Mouse (Mus musculus): ENCODE measurements around the gene Osbpl8. TPM values are rescaled to one million over a fixed set of nuclear protein-coding genes. Genes with fewer than 3 reads are reported as not detected.
A peak's percentile ranks its signal among the peaks of the same experiment; 100 is the strongest.
"Not testable (repeated sequence)": the region's sequence is repeated elsewhere in the genome, so short reads cannot be mapped to it uniquely, and the experiment has no call there.

Gene Osbpl8
- polyA plus RNA-seq, 1 experiment from 2014 or later: 7.7 TPM

DNA sequence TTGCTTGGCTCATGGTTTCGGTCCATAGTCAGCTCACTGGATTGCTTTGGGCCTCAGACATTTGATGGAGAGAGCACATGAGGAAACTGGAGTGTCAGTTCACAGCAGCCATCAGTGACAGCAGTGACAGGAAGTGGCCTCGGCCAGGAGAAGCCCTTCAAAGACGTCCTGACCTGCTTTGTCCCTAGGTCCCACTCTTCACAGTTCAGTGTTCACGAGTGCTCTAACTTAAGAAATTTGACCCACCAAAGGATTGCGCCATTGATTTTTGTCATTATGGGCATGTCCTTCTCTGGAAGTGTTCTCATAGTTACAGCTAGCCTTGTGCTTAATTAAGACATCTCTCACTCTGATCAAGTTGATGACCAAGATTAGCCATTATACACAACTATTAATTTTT is 34.2 kb downstream of the Osbpl8 start:
- not testable (repeated sequence) for ATAC-seq (ENCODE audit: insufficient read depth, low FRiP score, low read depth); H3K27ac ChIP-seq; H3K9me3 ChIP-seq; H3K4me2 ChIP-seq; H3K36me3 ChIP-seq; H3K27me3 ChIP-seq (replicated peaks); H3K9ac ChIP-seq; H3K4me1 ChIP-seq; H3K4me3 ChIP-seq (replicated peaks)
- WGBS: 73% methylated on average over 5 of the region's 5 CpGs

DNA sequence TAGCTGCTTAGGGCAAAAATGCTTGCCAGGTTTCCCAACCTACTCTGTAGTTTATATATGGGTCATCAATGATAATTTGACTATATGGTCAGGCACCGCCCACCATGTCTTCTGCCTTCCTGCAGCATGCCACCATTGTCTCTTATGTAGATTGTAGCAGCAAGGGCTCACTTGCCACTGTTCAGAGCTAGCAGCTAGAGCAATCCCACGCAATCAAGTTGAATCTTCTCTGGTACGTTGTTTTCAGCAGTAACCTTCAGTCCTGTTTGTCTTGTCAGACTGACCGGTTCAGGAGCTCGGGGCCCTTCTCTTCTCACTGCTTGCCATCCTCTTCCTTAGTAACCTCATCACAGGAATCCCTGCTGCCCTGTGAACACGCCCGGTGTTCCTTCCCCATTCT is 36.6 kb downstream of the Osbpl8 start:
- Histone ChIP-seq H3K4me2 (no peak overlapping the region), H3K36me3 (no peaks in the 10 kb centered on the region), H3K4me1 (no peaks in the 10 kb centered on the region), H3K4me3 (replicated peaks) (no peak overlapping the region), H3K9ac (no peak overlapping the region), H3K27ac (no peak overlapping the region), H3K27me3 (replicated peaks) (no peaks in the 10 kb centered on the region), H3K9me3 (no peaks in the 10 kb centered on the region)
- 80% methylated on average over 7 of the region's 7 CpGs for WGBS
- no peak for ATAC-seq (ENCODE audit: insufficient read depth, low FRiP score, low read depth)

DNA sequence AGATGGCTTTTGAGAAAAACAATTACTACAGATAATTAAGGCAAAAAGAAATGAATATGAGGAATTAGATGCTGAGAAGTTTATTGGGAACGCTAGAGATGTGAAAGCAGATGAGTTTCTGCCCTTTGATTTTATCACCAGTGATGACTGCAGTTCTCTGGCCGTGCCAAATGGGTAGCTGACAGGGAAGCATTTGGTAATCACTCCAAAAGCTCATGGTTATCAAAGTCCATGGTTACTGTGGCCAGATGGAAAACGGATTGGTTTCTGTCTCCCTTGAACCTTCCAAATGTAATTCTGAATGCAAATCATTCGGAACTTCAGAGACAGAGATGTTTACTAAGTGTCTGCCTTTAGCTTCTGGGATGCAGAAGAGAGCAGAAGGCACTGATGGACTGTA is 37.1 kb downstream of the Osbpl8 start:
- Histone ChIP-seq H3K9me3 (no peaks in the 10 kb centered on the region), H3K4me3 (replicated peaks) (no peak overlapping the region), H3K4me2 (no peak overlapping the region), H3K27me3 (replicated peaks) (no peaks in the 10 kb centered on the region), H3K27ac (no peak overlapping the region), H3K4me1 (no peaks in the 10 kb centered on the region), H3K9ac (no peak overlapping the region), H3K36me3 (no peaks in the 10 kb centered on the region)
- no peak for ATAC-seq (ENCODE audit: insufficient read depth, low FRiP score, low read depth)
- 62% methylated on average over 4 of the region's 4 CpGs for WGBS

DNA sequence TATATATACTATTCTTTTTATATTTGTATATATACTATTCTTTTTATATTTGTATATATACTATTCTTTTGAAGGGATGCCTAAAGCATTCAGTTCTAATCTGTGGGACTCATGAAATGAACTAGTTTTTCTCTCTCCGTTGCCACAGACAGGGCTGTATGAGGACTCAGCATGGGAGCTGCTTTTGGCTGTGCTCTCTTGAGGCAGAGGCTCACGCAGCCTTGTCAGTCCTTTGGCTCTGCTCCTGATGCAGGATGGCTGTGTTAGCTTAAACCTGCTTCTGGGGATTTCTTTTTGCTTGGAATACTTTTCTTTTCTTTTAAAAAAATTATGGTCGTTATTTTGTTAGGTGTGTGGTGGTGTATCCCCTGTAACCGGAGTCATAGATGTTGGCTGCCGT is 39.5 kb downstream of the Osbpl8 start:
- no peak overlapping the region for H3K9ac ChIP-seq
- no peaks in the 10 kb centered on the region for H3K9me3 ChIP-seq
- no peaks in the 10 kb centered on the region for H3K4me1 ChIP-seq
- no peaks in the 10 kb centered on the region for H3K27me3 ChIP-seq (replicated peaks)
- ATAC-seq (ENCODE audit: insufficient read depth, low FRiP score, low read depth): no peak
- 75% methylated on average over 5 of the region's 5 CpGs for WGBS
- no peak overlapping the region for H3K4me2 ChIP-seq
- H3K36me3 ChIP-seq: no peaks in the 10 kb centered on the region
- H3K4me3 ChIP-seq (replicated peaks): no peak overlapping the region
- H3K27ac ChIP-seq: no peak overlapping the region

DNA sequence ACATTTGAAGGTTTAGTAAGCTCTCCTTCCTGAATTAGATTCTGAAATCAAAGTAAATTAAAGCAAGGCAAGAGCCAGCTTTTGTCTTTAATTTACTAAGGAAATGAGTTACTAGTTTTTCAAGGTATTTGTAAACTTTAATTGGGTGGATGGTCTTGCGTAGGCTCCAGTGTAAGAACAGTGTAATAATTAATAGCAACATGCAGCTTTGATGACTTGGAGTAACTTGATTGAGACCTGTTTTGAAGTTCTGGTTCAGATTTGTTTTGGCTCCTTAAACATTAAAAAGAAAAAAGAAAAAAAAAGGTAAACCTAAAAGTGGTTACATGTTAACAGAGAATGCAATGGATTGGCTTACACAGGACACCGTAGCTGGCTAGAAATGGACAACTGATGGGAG is 40.9 kb downstream of the Osbpl8 start:
- Histone ChIP-seq H3K9me3 (no peaks in the 10 kb centered on the region), H3K4me2 (no peak overlapping the region), H3K27me3 (replicated peaks) (no peaks in the 10 kb centered on the region), H3K9ac (no peak overlapping the region), H3K36me3 (no peaks in the 10 kb centered on the region), H3K4me1 (no peaks in the 10 kb centered on the region), H3K4me3 (replicated peaks) (no peak overlapping the region), H3K27ac (no peak overlapping the region)
- 96% methylated on average over 2 of the region's 2 CpGs for WGBS
- no peak for ATAC-seq (ENCODE audit: insufficient read depth, low FRiP score, low read depth)

DNA sequence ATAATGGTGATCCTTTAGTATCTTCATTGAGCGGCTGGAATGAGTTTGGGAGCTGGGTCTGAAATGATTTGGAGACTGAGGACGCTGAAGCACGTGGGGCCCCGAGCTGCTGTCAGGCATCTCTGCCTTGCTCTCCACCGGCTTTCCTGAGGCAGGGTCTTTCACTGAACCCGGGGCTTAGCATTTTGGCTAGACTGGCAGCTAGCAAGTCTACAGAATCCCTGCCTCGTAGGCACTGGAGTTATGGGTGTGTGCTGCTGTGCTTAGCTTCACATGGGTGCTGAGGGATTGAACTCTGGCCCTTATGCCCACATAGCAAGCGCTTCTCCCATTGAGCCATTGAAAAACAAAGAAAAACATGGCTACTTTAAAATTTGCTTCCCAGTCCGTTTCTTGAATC is 42.8 kb downstream of the Osbpl8 start:
- WGBS: 79% methylated on average over 9 of the region's 9 CpGs
- Histone ChIP-seq H3K36me3 (no peaks in the 10 kb centered on the region), H3K9ac (no peak overlapping the region), H3K4me2 (no peak overlapping the region), H3K4me1 (no peaks in the 10 kb centered on the region), H3K4me3 (replicated peaks) (no peak overlapping the region), H3K27me3 (replicated peaks) (no peaks in the 10 kb centered on the region), H3K9me3 (no peaks in the 10 kb centered on the region), H3K27ac (no peak overlapping the region)
- no peak for ATAC-seq (ENCODE audit: insufficient read depth, low FRiP score, low read depth)

DNA sequence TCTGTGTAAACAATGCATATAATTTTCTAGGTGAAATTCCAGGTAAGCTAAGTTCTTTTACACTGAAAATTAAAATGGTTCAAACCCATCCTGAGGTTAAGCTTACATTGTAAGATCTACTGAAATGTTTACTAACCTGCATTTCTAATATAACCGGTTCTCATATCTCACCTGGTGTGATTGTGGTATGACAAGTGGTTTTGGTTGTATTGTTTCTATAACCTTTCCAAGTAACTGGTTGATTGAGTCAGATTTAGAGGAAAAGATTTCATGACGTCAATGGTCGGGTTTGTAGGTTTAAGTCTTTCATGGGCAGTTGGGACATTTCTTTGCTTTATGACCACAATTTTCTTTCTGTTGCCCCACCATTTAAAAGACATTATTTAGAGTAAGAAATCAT is 49.5 kb downstream of the Osbpl8 start:
- no peaks in the 10 kb centered on the region for H3K27me3 ChIP-seq (replicated peaks)
- H3K27ac ChIP-seq: no peak overlapping the region
- no peak overlapping the region for H3K4me2 ChIP-seq
- H3K4me3 ChIP-seq (replicated peaks): no peak overlapping the region
- WGBS: 67% methylated on average over 3 of the region's 3 CpGs
- no peaks in the 10 kb centered on the region for H3K36me3 ChIP-seq
- ATAC-seq (ENCODE audit: insufficient read depth, low FRiP score, low read depth): no peak
- no peak overlapping the region for H3K9ac ChIP-seq
- no peaks in the 10 kb centered on the region for H3K9me3 ChIP-seq
- no peaks in the 10 kb centered on the region for H3K4me1 ChIP-seq

DNA sequence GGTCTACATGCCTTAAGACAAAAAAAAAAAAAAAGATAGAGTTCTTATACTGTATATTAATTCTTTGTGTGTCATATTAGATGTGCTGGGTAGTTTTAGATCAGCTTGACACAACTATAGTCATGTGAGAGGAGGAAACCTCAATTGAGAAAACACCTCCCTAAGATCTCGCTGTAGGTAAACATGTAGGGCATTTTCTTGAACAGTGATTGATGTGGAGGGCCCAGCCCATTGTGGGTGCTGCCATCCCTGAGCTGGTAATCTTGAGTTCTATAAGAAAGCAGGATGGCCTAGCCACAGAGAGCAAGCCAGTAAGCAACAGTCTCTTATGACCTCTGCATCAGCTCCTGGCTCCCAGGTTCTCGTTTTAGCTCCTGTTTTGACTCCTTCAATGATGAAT is 50.1 kb downstream of the Osbpl8 start:
- Histone ChIP-seq H3K9ac (no peak overlapping the region), H3K27ac (no peak overlapping the region), H3K27me3 (replicated peaks) (no peaks in the 10 kb centered on the region), H3K4me1 (no peaks in the 10 kb centered on the region), H3K9me3 (no peaks in the 10 kb centered on the region), H3K4me3 (replicated peaks) (no peak overlapping the region), H3K36me3 (no peaks in the 10 kb centered on the region), H3K4me2 (no peak overlapping the region)
- 45% methylated on average over 2 of the region's 2 CpGs for WGBS
- ATAC-seq (ENCODE audit: insufficient read depth, low FRiP score, low read depth): no peak

DNA sequence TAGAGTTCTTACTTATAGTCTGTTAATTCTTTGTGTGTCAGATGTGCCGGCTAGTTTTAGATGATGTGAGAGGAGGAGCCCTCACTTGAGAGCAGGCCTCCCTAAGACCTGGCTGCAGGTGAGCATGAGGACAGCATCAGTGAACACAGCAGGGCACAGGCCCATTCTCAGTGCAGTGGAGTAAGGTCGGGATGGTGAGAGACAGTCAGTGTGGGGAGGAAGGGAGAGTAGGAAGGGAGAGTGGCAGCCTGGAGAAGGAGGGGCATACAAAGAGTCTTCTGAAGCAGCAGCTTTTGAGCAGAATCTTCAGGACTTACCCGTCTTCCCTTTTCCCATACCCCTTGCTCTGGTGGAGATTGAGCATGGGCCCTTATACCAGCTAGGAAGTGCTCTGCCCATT is 51.0 kb downstream of the Osbpl8 start:
- 70% methylated on average over 3 of the region's 3 CpGs for WGBS
- no peak overlapping the region for H3K4me2 ChIP-seq
- ATAC-seq (ENCODE audit: insufficient read depth, low FRiP score, low read depth): no peak

DNA sequence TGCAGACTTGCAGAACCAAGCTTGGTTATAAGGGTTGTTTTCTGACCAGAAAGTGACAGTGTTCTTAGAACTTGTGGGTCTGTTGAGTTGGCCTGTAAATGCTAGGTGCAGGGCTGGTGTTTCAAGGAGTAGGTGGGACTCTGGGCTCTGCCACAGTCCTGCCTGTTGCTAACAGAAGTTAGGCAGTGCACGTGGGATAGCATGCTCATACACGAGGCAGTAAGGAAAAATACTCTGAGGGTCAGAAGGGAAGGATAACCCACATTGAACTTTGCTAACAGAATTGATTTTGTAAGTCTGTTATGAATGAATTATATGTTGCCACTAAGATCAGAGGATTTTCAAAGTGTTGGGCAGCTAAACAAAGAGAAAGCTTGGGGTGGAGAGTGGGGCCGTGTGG is 51.6 kb downstream of the Osbpl8 start:
- H3K4me2 ChIP-seq: no peak overlapping the region
- H3K4me3 ChIP-seq (replicated peaks): no peak overlapping the region
- no peaks in the 10 kb centered on the region for H3K36me3 ChIP-seq
- ATAC-seq (ENCODE audit: insufficient read depth, low FRiP score, low read depth): no peak
- no peak overlapping the region for H3K9ac ChIP-seq
- no peaks in the 10 kb centered on the region for H3K4me1 ChIP-seq
- no peaks in the 10 kb centered on the region for H3K9me3 ChIP-seq
- WGBS: 58% methylated on average over 3 of the region's 3 CpGs
- H3K27me3 ChIP-seq (replicated peaks): no peaks in the 10 kb centered on the region
- no peak overlapping the region for H3K27ac ChIP-seq

More for the DNA sequence above, 51.0 kb downstream of the Osbpl8 start:
- Histone ChIP-seq H3K27me3 (replicated peaks) (no peaks in the 10 kb centered on the region), H3K36me3 (no peaks in the 10 kb centered on the region), H3K9me3 (no peaks in the 10 kb centered on the region), H3K4me3 (replicated peaks) (no peak overlapping the region), H3K27ac (no peak overlapping the region), H3K4me1 (no peaks in the 10 kb centered on the region), H3K9ac (no peak overlapping the region)

DNA sequence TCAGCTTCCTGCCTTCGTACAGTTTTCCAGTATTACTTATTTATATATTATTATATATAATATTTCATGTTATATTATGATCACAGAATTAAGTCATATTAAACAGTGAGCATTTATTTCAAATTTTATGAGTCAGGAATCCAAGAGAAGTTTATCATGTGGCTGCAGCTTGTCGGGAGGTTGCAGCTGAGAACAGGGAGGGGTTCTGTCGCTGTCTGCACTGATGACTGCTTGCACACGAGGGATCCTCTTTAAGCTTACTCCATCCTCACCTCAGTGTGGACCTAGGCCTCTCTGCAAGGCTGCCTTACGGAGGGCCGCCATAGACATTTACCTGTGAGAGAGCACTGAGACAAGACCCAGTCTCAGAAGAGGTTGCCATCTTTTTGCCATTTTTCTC is 58.0 kb downstream of the Osbpl8 start:
- no peak overlapping the region for H3K9ac ChIP-seq
- H3K9me3 ChIP-seq: no peaks in the 10 kb centered on the region
- peaks cover 5% of the 10 kb centered on the region; the same call in 1 of the 2 replicates for H3K4me1 ChIP-seq
- ATAC-seq (ENCODE audit: insufficient read depth, low FRiP score, low read depth): peak; percentile 58; the same call in 1 of the 2 replicates
- no peak overlapping the region for H3K4me2 ChIP-seq
- no peak overlapping the region for H3K27ac ChIP-seq
- 65% methylated on average over 6 of the region's 6 CpGs for WGBS
- H3K36me3 ChIP-seq: no peaks in the 10 kb centered on the region
- no peak overlapping the region for H3K4me3 ChIP-seq (replicated peaks)
- H3K27me3 ChIP-seq (replicated peaks): no peaks in the 10 kb centered on the region

DNA sequence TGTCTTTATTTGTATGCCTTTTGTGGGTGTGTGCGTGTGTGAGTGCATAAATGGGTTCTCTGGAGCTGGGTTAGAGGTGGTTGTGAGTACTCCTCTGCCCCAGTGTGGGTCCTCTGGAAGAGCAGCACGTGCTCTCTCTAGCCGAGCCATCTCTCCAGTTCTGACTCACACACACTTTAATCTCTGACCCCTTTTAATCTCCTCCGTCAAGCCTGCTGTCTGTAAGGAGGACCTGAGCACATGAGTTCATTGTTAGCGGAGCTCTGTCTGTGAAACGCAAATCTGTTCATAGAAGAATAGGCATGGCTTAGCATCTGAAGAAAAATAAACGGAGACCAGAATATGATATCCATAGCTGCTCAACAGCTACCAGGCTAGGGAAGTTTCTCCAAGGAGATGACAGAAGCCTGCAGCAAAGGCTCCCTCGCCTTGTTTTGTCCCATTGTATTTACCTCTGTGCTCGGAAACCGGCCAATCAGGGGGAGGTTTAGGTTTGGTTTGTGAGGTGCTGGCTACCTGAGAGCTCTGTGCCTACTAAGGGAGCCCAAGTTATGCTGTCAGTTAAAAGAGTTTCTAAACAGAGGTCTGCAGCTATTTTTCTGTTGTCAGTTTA is 58.8 kb downstream of the Osbpl8 start:
- Histone ChIP-seq H3K4me1 (peaks cover 5% of the 10 kb centered on the region; the same call in 1 of the 2 replicates), H3K4me3 (replicated peaks) (no peak overlapping the region), H3K4me2 (no peak overlapping the region), H3K27me3 (replicated peaks) (no peaks in the 10 kb centered on the region), H3K36me3 (no peaks in the 10 kb centered on the region), H3K9ac (no peak overlapping the region), H3K9me3 (no peaks in the 10 kb centered on the region), H3K27ac (no peak overlapping the region)
- no peak; the same call in 1 of the 2 replicates for ATAC-seq (ENCODE audit: insufficient read depth, low FRiP score, low read depth)
- 32% methylated on average over 10 of the region's 10 CpGs for WGBS

DNA sequence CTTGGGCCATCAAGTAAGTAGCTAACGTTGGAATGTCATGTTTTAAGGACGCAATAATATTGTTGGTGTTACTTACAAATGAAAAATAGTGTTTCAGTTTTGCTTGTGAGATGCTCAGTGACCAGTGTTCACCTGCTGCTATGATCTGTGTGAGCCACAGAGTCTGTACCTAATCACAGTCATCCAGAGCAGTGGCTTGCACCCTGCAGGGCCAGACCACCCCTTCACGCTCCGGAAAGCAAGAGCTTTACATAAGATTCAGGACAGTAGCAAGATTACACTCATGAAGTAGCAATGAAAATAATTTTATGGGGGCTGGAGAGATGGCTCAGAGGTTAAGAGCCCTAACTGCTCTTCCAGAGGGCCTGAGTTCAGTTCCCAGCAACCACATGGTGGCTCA is 60.1 kb downstream of the Osbpl8 start:
- WGBS: 86% methylated on average over 4 of the region's 4 CpGs
- no peaks in the 10 kb centered on the region for H3K9me3 ChIP-seq
- ATAC-seq (ENCODE audit: insufficient read depth, low FRiP score, low read depth): no peak
- no peaks in the 10 kb centered on the region for H3K36me3 ChIP-seq
- no peak overlapping the region for H3K4me2 ChIP-seq
- H3K27ac ChIP-seq: no peak overlapping the region
- H3K9ac ChIP-seq: no peak overlapping the region
- H3K27me3 ChIP-seq (replicated peaks): no peaks in the 10 kb centered on the region
- no peak overlapping the region for H3K4me3 ChIP-seq (replicated peaks)
- peaks cover 5% of the 10 kb centered on the region; the same call in 1 of the 2 replicates for H3K4me1 ChIP-seq
